Mouse (Mus musculus): ENCODE measurements around the gene Inpp5a.

DNA sequence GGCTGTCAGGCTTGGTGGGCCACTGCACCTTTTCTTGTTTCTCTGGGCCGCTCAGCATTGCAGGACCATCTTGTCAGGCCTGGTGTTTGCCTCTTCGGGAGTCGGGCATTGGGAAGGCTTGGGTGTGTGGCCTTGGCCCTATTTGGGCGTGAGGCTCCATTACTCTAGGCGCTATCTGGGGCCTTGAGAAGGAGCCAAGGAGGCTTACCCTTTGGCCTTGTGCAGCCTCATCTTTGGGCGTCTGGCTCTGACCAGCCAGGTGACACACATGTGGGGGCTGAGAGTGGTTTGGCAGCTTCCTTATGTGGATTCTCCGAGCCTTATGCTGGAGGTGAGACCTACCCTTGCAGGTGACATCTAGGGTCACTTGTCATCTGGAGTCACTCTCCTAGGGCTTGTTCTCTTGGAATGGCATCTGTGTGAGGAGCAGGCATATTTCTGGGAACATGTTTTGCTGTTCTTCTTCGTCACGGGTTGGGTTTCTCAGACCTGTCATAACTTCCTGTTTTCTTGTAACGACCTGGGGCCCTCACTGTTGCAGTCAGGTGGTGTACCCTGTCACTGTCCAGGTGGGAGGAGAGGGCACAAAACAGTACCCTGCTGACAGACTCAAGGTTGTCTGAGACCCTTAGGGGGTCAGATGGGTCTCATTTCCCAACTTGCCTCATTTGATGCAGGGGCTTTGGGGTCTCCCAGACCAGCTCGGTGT is 11.2 kb downstream of the Inpp5a start:
- TF ChIP-seq CTCF (conservative IDR thresholded peaks at IDR 0.05; ENCODE audit: insufficient read depth, insufficient read length, low read depth, low read length) (no peak), POLR2A (IDR thresholded peaks at IDR 0.05; ENCODE audit: low read depth, low read length) (no peak)
